Mouse (Mus musculus): Measurements from ENCODE around the gene Klrb1c.
"Not testable (repeated sequence)": the region's sequence is repeated elsewhere in the genome, so short reads cannot be mapped to it uniquely, and the experiment has no call there.

The Klrb1c gene

GRCm38 (mm10) chr6:128789115-128789514 lies at the start of gene Klrb1c:
Gene Klrb1c (minus strand): TSS chr6:128789215.
- DNase-seq = no peak

GRCm38 (mm10) chr6:128837454-128838341 lies 48.7 kb upstream of the Klrb1c start:
- no peak for DNase-seq

- no peak for DNase-seq
These were observed 47.9 kb upstream of the Klrb1c start for GRCm38 (mm10) chr6:128836955-128837334.

- DNase-seq = no peak
These were observed 47.4 kb upstream of the Klrb1c start for GRCm38 (mm10) chr6:128836191-128836954.

- peak; percentile 43 to 59 for DNase-seq
These were observed 46.6 kb upstream of the Klrb1c start for GRCm38 (mm10) chr6:128835571-128835970.

GRCm38 (mm10) chr6:128833046-128833445 lies 44.0 kb upstream of the Klrb1c start:
- no peak for DNase-seq

GRCm38 (mm10) chr6:128829837-128830236 lies 40.8 kb upstream of the Klrb1c start:
- DNase-seq = no peak

- DNase-seq = no peak
These were observed 37.8 kb upstream of the Klrb1c start for GRCm38 (mm10) chr6:128826781-128827180.

- peak in 1 of 2 experiments; percentile 33 for DNase-seq
These were observed 37.1 kb upstream of the Klrb1c start, which contains the start of the genes Gm44511 and Klrb1b for GRCm38 (mm10) chr6:128826132-128826531. Gene Gm44511 (minus strand): TSS chr6:128826315. Gene Klrb1b (minus strand): TSS chr6:128826331.

- no peak for DNase-seq
These were observed 29.2 kb upstream of the Klrb1c start for GRCm38 (mm10) chr6:128818083-128818802.

- DNase-seq = peak; percentile 56 to 59
These were observed 19.5 kb upstream of the Klrb1c start for GRCm38 (mm10) chr6:128808532-128808931.

GRCm38 (mm10) chr6:128807021-128807420 lies 18.0 kb upstream of the Klrb1c start:
- DNase-seq = no peak

- DNase-seq = peak; percentile 61
These were observed 16.0 kb upstream of the Klrb1c start for GRCm38 (mm10) chr6:128804823-128805640.

- peak; percentile 95 to 96 for DNase-seq
These were observed 14.2 kb upstream of the Klrb1c start for GRCm38 (mm10) chr6:128802999-128803857.

GRCm38 (mm10) chr6:128802557-128802956 lies 13.5 kb upstream of the Klrb1c start:
- DNase-seq = peak in 1 of 2 experiments; percentile 22

GRCm38 (mm10) chr6:128800696-128801095 lies 11.7 kb upstream of the Klrb1c start:
- not testable (repeated sequence) for DNase-seq

GRCm38 (mm10) chr6:128799896-128800270 lies 10.9 kb upstream of the Klrb1c start:
- DNase-seq = no peak

- peak; percentile 85 to 86 for DNase-seq
These were observed 10.3 kb upstream of the Klrb1c start for GRCm38 (mm10) chr6:128799144-128799895.

- peak; percentile 83 to 84 for DNase-seq
These were observed 9.7 kb upstream of the Klrb1c start for GRCm38 (mm10) chr6:128798772-128799143.
